Mouse (Mus musculus) heart, adult 18-20 months (tissue): ENCODE results near the gene R3hdm2. TPM values are rescaled to one million over a fixed set of nuclear protein-coding genes. Genes with fewer than 3 reads are reported as not detected.

Source experiments
- DNase-seq, 2 experiments: peaks; one replicate each; pipeline ENCODE4 v3.0.0; 2021 to 2022; ENCODE audit warnings: mixed read lengths in 1 of 2
- total RNA-seq, 2 experiments: library from RNA; stranded (reverse); gene quantifications; 2 replicates each; pipeline ENCODE4 v1.2.3; 2021

Gene R3hdm2
- total RNA-seq, 2 experiments from 2014 or later: 146 to 169 TPM

DNA sequence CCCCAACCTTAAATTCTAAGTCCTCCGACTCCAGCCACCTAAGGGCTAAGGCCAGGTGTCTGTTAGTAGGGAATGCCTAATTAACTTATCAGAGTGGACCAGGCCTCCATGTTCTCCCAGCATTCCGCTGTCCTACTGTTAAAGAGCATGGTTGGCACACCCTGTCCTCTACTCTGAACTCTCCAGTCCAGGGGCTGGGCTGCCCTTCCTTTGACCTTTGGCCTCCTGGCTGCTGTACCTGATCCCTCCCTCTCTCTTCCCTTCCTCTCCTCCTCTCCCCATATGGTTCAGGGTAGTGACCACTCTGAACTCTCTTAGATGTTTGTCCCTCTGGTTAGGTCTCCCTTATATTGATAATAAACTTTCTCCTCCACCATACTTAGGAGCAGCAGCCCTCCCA, 45.7 kb downstream of the R3hdm2 start:
- peak in 1 of 2 experiments; percentile 25 for DNase-seq

DNA sequence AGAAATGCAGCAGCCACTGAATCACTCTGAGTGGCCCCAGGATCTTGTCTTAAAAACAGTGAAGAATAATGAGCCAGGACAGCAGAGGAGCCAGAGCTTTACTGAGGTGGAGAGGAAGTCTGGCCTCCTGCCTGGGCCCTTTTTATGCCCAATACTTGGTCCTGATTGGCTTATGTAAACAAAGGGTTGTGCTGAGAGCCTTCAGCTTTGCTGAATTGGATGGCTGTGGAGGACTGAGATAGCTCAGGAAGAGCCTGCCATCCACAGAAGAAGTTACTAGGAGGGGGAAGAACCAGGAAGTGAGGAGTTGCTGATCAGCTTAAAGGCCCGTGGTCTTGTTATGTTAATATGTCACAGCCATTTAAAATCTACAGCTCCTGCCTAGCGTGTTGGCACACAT, 46.5 kb downstream of the R3hdm2 start:
- DNase-seq: peak; percentile 41 to 59

DNA sequence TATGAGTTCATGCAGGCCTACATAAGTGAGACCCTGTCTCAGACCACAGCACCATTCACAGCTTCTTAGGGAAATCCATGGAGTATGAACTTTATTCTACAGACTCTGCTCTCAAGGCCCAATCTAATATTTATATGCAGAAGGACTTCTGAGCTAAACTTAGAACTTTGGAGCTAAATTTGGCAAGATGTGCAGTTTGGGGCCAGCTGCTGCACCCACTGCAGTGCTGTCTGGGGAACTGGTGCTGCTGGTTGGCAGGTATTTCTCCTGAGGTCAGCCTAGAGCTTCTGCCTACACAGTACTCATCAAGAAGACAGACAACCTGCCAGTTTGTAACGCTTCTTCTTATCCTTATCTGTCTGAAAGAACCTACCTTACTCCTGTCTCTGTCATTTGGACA, 47.0 kb downstream of the R3hdm2 start:
- peak; percentile 36 to 59 for DNase-seq

DNA sequence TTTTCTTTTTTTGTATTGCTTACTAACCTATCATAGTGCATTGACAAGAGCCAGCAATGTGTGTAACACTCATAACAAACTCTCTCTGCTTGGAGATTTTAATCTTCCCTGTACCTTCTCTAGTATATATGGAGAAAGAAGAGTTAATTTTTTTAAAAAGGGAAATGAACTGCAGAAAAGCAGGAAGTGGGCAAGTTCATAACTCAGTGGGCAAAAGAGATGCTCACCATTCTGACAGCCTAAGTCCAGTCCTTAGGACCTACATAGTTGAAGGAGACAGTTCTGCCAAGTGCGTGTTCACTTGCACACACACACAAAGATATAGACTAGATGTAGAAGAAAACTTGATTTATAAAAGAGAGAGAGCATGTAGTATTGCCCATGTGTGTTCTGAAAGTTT, 47.9 kb downstream of the R3hdm2 start:
- no peak for DNase-seq

DNA sequence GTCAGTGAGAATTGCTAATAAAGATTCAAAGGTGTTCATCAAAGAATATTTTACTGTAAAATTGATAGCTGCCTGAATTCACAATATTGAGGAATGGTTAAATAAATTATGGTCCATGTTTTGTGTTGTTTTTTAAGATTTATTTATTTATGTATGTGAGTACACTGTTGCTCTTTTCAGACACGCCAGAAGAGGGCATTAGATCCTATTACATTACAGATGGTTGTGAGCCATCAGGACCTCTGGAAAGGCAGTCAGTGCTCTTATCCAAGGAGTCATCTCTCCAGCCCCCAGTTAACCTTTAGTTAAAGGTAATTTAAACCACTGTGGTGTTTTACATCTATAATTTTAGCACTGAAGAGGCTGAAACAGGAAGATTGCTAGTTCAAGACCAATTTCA, 49.4 kb downstream of the R3hdm2 start:
- no peak for DNase-seq

DNA sequence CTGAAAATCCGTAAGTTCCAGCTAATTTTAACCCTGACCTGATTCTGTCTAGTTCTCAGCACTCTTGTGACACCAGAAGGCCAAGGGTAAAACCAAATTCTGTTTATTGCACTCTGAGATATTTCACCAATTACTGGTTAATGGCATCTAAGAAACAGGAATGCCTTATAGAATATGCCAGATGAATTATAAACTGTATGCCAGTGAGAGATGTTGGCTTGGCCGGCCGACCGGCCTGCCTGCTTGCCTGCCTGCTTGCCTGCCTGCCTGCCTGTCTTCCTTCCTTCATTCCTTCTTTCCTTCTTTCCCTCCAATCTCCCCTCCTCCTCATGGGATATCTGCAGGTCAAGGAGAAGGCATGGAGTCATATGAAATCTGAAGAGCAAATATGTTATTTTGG, 52.3 kb downstream of the R3hdm2 start:
- DNase-seq: no peak

DNA sequence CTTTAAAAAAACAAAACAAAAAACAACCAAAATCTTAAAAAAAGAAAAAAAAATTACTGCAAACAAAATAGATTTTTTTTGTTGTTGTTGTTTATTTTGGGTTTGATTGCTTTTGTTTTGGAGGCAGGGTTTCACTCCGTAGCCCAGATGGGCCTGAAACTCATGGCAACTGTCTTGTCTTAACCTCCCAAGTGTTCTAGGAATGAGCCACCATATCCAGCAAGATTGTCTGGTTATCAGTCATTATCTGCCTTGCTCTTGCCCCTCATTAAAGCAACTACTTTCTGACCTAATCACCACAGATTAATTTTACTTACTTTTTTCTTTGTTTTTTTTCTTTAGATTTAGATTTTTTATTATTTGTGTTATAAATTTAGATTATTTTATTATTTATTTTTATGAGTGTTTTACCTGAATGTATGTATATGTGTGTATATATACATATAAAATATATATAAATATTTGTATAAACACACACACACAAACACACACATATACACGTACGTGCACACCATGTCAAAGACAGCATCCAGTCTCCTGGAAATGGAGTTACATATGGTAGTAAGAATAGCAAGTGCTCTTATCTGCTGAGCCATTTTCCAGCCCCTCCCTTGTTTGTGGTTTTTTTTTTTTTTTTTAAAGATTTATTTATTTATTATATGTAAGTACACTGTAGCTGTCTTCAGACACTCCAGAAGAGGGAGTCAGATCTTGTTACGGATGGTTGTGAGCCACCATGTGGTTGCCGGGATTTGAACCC, 57.4 kb downstream of the R3hdm2 start:
- DNase-seq: no peak

DNA sequence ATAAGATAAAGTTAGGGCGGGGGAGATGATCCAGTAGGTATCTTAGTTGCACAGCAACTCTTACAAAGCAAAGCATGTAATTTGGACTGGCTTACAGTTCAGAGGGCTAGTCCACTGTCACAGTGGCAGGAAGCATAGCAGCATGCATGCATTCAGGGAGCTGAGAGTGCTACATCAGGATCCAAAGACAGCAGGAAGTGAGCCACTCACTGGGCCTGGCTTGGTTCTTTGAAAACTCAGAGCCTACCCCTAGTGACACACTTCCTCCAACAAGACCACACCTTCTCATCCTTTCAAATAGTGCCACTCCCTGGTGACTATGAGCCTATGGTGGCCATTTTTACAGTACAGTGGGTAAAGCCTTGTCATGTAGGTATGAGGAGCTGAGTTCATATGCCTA, 73.6 kb downstream of the R3hdm2 start:
- no peak for DNase-seq

DNA sequence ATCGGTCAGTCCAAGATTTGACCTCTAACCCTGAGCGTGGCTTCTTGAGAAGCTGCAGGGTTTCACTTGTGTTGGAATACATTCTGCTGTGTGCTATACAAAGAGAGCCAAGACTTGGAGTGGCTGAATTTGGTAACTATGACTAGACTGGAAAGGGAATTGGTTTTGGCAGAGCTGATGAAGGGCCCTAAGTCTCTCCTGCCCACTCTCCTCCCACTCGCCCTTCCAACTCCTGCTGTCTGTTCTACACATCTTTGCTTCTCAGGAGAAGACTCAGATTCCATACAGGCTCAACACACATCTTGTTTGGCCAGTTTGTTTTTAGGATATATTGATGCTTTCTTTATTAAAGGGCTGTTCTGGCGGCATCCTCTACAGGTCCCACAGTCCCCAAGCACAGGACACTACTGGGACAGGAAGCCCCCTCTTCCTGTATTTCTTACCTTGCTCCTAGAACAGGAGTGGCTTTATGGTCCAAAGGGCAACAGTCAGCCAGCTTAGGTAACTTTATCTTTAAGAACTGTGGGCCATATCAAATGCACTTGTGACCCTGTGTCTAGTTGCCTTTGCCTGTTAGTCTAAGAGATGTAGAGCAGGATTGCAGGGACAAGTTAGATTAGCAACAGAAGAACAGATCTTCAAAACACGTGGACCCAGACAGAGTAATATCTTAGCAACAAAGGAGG, 82.4 kb downstream of the R3hdm2 start:
- DNase-seq: no peak

DNA sequence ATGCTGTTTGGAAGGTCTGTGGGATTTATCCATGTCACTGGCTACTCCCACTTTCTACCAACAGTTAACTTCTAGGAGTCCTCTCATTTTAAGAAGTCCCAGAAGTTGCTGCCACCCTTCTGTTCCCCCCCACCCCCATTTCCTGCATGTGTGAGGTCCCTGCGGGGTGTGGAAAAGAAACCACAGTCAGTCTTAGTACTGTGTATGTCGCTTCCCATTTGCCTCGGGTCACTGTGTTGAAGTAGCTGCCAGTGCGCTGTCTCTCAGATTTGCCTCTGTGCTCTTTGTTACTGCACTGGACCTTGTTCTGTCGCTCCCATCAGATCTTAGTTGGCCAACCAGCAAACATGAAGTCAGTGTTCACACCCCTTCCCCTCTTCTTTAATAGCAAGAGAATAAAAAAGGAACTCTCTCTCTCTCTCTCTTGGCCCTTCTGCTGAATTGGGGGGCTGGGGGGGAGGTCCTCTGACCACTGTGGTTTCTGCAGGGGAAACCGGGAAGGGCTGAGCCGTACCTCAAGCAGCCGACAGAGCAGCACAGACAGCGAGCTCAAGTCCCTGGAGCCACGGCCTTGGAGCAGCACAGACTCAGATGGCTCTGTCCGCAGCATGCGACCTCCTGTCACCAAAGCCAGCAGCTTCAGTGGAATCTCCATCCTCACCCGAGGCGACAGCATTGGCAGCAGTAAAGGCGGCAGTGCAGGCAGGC, 91.3 kb downstream of the R3hdm2 start:
- no peak for DNase-seq

DNA sequence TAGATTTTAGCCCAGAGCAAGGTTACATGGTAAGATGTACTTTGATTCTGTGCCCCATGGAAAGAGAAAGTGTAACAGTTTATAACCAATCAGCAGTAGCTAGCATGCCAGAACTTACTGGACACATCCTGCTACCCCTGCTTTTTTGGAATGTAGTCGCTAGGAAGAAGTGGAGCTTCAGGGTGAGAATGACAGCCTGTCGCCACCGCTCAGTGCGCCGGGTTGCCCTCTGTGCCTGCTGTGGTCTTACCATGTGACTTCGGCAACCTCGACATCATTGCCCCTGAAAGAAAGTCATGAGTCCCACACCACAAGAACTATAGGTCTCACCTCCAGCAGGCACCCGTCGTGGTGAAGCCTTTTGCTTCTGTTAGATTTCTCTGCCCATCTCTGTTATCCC, 92.6 kb downstream of the R3hdm2 start:
- DNase-seq: no peak

DNA sequence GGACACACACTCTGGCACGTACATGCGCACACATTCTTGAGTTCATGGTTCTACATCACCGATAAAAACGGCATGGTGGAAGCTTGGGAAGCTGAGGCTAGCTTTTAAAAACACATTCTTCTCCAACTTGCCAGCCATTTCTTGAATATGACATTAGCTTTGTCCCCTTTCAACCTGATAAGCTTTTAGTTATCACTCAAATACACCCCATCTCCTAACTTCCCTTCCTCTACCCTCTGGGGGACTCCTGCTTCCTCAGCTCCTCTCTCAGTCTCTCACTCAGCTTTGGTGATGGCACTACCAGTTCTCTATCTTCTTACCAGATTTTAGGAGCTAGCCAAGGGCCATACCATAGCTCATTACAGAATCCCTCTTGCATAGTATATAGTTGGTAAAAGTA, 95.0 kb downstream of the R3hdm2 start:
- DNase-seq: no peak

DNA sequence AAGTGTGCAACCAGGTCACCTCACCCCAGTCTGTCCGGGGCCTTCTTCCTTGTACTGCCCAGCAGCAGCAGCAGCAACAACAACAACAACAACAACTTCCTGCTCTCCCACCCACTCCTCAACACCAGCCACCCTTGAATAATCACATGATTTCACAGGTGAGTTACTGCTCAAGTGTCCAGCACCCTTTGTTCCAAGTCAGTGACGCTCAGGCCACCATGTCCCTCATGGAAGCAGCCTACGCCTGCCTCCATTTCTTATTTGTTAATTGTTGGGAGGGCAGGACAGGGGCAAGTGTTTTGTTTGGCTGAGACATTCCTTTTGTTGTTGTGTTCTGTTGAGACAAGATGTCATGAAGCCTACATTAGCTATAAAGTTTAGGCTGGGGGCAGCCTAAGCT, 96.4 kb downstream of the R3hdm2 start:
- no peak for DNase-seq

DNA sequence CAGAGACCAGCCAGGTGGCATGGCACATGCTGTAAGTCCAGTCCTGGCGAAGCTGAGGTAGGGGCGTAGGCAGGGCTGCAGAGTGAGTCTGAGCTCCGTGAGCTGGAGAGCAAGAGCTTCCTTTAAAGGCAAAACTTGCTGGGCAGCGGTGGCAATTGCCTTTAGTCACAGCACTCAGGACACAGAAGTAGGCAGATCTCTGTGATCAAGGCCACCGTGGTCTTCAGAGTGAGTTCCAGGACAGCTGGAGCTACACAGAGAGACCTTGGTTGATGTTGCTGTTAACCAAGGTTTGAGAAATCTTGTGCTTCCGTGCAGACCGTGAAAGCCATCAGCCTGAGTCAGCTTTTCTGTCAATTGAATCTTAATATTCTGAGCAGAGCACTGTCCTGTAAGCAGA, 97.2 kb downstream of the R3hdm2 start:
- no peak for DNase-seq

DNA sequence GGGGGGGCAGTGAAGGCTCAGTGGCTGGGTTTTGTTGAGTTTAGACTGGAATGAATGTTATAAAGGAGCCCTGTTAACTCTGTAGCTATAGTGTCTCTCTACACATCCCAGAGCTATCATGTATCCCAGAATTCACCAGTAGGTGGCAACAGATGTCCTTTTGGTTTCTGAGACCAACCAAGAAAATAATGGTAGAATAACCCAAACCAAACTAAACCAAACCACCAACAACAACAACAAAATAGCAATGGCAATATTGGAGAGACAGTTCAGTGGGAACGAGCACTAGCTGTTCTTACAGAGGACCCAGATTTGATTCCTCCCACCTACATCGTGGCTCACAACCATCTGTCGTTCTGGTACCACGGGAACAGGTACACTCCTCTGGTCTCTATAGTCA, 99.0 kb downstream of the R3hdm2 start:
- peak; percentile 15 to 57 for DNase-seq

DNA sequence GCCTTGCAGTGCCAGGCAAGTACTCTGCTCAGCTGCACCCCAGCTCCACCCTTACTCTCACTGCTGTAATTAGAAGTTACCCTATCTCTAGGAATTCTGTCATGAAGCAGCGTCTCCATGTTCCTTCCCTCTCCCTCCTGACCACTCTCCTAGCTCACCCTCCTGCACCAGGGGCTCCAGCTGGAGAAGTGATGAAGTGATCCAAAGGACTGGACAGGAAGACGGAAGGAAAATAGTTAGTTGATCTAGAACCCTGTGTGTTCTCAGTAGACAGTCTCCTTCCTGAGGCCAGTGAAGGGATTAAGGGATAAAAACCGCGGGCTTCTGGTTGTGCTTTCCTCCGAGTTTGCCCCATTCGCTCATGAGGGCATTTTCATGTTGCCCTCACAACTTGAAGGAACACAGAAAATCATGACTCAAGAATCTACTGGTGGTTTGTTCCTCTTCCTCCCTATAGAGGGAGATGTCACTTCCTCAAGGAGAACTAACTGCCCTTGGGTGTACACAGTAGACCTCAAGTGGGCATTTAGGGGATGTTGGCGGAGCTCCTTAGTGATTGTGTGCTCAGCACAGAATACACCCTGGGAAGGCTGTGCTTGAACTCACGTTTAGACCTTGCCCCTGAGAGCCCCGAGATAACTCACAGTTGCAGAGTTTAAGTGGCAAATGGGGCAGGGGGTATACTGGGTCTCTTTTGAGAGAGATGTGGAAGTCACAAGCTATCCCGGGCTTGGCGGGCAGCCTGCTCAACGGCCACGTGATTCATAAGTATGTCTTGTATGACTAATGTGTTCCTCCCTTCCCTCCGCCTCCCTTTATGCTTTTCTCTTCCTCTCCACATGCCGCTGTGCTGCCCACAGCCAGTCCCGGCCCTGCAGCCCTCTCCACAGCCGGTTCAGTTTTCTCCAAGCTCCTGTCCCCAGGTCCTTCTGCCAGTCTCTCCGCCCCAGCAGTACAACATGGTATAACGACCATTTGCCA, 101.0 kb downstream of the R3hdm2 start:
- peak; percentile 51 to 74 for DNase-seq

DNA sequence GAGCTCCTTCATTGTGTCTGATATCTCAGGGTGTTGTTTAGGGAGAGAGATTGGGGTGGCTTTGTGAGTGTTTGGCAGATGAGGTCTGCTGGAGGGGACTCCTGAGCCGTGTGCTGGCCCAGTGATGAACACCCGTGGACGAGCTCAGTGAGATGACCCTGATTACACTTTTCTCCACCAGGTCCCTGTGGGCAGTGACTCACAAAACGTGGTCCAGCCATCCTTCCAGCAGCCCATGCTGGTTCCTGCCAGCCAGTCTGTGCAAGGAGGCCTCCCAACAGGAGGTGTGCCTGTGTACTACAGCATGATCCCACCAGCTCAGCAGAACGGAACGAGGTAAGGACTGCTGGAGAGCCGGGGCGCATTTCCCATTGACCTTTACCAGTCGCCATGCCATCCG, 105.1 kb downstream of the R3hdm2 start:
- DNase-seq: no peak

DNA sequence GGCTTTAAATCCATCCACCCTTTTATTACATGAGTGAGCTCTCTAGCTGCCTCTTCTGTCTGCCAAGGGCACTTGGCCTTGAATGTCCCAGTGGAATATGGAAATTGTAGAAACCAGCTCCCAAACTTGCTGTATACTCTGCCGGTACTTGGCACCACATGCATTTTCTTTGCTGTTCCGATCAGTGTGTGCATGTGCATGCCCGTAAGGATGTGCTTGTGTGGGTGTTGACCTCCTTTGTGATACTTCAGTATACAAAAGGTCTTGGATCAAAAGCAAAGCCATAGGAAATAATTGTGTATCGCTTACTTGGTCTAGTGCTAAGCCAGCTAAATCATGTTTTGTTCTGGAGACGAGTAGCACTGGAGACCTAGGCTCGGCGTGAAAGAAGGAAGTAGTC, 108.7 kb downstream of the R3hdm2 start:
- DNase-seq: no peak

DNA sequence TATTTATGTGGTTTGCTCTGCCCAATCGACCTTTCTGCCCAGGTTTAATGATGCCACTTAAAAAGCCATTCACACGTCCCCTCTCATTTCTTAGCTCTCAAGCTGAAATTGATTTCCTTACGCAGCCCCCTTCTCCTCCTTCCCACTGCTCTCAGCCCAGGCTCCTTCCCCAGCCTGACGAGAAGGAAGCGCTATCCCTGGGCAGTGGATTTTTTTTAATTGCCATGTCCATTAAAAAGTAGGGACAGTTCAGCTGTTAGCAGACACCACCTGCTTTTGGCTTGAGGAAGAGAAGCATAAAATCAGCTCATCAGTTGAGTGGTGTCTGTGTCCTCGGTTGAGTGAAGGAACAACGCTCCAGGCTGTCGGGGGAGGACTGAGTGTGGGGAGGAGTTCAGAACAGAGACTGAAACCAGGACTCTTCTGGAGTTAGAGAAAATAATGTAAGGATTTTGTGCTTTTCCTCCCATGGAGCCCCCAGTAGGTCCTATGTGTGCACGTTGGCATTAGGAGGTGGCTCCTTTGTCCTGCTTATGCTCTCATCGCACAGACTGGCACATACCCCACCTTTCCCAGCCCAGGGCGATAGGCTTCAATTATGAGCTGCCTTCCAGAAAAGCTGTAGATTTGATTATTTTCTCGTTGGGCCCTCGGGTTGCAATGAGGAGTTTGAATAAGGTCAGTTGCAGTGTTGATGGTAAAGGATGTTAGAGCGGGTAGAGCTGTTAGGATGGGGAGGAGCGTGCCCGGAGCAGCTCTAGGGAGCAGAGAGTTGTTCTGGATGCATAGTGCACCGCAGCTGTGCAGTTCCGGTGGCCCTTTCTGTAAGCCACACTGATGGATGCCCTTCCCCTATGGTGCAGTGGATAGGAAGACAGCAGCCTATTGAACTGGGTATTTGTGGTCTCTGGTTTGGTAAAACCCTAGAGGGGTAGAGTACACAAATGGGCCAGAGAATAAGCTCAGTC, 110.3 kb downstream of the R3hdm2 start:
- DNase-seq: no peak

DNA sequence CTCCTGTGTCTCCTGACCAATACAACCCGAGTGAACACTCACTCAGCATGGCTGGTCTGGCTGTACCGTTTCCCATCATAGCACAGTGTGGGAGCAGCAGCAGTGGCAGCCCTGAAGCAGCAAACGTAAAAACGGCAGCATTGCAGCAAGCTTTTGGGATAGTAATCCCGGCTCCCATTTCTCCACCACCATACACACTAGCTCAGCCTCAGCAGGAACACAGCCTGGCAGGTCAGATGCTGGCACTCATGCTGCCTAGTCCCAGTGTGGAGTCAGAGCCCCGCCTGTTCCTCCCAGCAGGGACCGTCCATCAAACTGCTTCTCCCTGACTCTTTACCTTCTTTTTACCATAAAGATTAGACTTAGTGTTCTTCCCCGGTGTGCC, 111.0 kb downstream of the R3hdm2 start:
- no peak for DNase-seq

DNA sequence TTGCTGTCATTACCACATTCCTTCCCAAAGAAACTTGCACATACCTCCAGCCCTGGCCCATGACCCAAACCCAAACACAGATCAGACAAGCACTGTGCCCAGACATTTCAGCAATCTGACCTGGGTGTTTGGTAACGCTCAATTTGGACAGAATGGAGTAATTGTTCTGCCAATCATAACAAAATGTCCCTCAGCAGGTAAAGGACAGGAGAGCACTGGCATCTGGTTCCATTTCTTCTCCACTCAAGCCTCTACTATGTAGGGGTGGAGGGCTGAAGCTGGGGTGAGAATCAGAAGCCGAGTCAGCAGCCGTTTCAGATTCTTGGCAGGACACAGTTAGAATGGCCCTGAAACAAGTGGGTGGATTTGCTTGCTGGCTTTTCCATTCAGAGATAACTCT, 112.0 kb downstream of the R3hdm2 start:
- DNase-seq: no peak
